ENCODE assay signal across 8 mouse cellular contexts in genomic region chr4:149564452-149565407, GRCm38 (mm10). TPM values are rescaled to one million over a fixed set of nuclear protein-coding genes. Genes with fewer than 3 reads are reported as not detected.
DNase-seq lines count a peak whose midpoint lies in the region; ATAC-seq lines count a peak whose summit lies in the region.

No protein-coding gene starts in this region.

- 44% methylated on average over 20 of the region's 20 CpGs for WGBS in intestine, embryonic 15.5 days
- WGBS in limb, embryonic 12.5 days, result 52% methylated on average over 20 of the region's 20 CpGs
- WGBS in neural tube, embryonic 12.5 days, result 44% methylated on average over 20 of the region's 20 CpGs

- peak overlapping the region; percentile 45 for H3K4me2 ChIP-seq in intestine, embryonic 15.5 days (replicated peaks)
- H3K4me2 ChIP-seq in limb, embryonic 12.5 days, result peak overlapping the region; percentile 17
- H3K4me2 ChIP-seq in neural tube, embryonic 12.5 days (replicated peaks), result peak overlapping the region; percentile 48

- DNase-seq in embryo, embryonic 10 days (ENCODE audit: low spot score), result peak; percentile 43
- DNase-seq in embryo, embryonic 9.5 days (ENCODE audit: extremely low spot score), result no peak
- DNase-seq in cerebellum, postnatal 14 days, result peak; percentile 93 to 96
- peak; percentile 56 to 76 for DNase-seq in gastrocnemius, postnatal 4 days (ENCODE audit: low spot score in 2 of 2)
- DNase-seq in spleen, adult 12 weeks (ENCODE audit: low spot score), result no peak

- no peak overlapping the region for H3K9ac ChIP-seq in intestine, embryonic 15.5 days
- no peak overlapping the region for H3K9ac ChIP-seq in limb, embryonic 12.5 days (replicated peaks)
- H3K9ac ChIP-seq in neural tube, embryonic 12.5 days, result 0 out of 2 replicates have a peak overlapping the region, but pooled peaks have one; percentile 29

- no peaks in the 10 kb centered on the region for H3K9me3 ChIP-seq in intestine, embryonic 15.5 days
- peaks cover 2% of the 10 kb centered on the region; the same call in 1 of the 2 replicates for H3K9me3 ChIP-seq in limb, embryonic 12.5 days
- H3K9me3 ChIP-seq in neural tube, embryonic 12.5 days, result peaks cover 5% of the 10 kb centered on the region; the same call in 1 of the 2 replicates

- H3K27me3 ChIP-seq in intestine, embryonic 15.5 days (replicated peaks), result no peaks in the 10 kb centered on the region
- H3K27me3 ChIP-seq in limb, embryonic 12.5 days, result no peaks in the 10 kb centered on the region
- no peaks in the 10 kb centered on the region for H3K27me3 ChIP-seq in neural tube, embryonic 12.5 days (replicated peaks)

- ATAC-seq in intestine, embryonic 15.5 days, result peak; percentile 75
- peak; percentile 63; the same call in 1 of the 2 replicates for ATAC-seq in limb, embryonic 12.5 days (ENCODE audit: insufficient number of reproducible peaks, insufficient read depth, low FRiP score, low TSS enrichment, low read depth)
- peak; percentile 76 for ATAC-seq in neural tube, embryonic 12.5 days (ENCODE audit: low FRiP score, low read depth)

- H3K27ac ChIP-seq in intestine, embryonic 15.5 days, result peak overlapping the region; percentile 77
- peak overlapping the region; percentile 77 for H3K27ac ChIP-seq in limb, embryonic 12.5 days
- H3K27ac ChIP-seq in neural tube, embryonic 12.5 days, result peak overlapping the region; percentile 83

- peaks cover 52% of the 10 kb centered on the region for H3K4me1 ChIP-seq in intestine, embryonic 15.5 days (replicated peaks)
- peaks cover 25% of the 10 kb centered on the region for H3K4me1 ChIP-seq in limb, embryonic 12.5 days (replicated peaks)
- H3K4me1 ChIP-seq in neural tube, embryonic 12.5 days, result peaks cover 44% of the 10 kb centered on the region

- no peak overlapping the region for H3K4me3 ChIP-seq in intestine, embryonic 15.5 days (replicated peaks)
- H3K4me3 ChIP-seq in limb, embryonic 12.5 days (replicated peaks), result no peak overlapping the region
- H3K4me3 ChIP-seq in neural tube, embryonic 12.5 days, result no peak overlapping the region

- 0 out of 2 replicates have a peak, but pooled peaks cover 4% of the 10 kb centered on the region for H3K36me3 ChIP-seq in intestine, embryonic 15.5 days
- H3K36me3 ChIP-seq in limb, embryonic 12.5 days, result peaks cover 28% of the 10 kb centered on the region
- H3K36me3 ChIP-seq in neural tube, embryonic 12.5 days, result peaks cover 5% of the 10 kb centered on the region; the same call in 1 of the 2 replicates

RNA-seq across cellular contexts. Expression of gene Clstn1, which starts 21.5 kb away (rescaled TPM):
- 10 to 100 TPM; 78.9 to 80.6 TPM for total RNA-seq in gastrocnemius, postnatal 4 days (2021)
- 40.9 and 42.4 TPM in 2 replicates for polyA plus RNA-seq in intestine, embryonic 15.5 days (2015; fragmentation: Nextera tagmentation; extraction: Ambion mirVana)
- polyA plus RNA-seq in limb, embryonic 12.5 days (2016; fragmentation: Nextera tagmentation; extraction: Ambion mirVana), result 64.3 and 65.3 TPM in 2 replicates
- 133 and 138 TPM in 2 replicates for polyA plus RNA-seq in neural tube, embryonic 12.5 days (2016; fragmentation: Nextera tagmentation; extraction: Ambion mirVana)

RNA-seq across cellular contexts. Expression of gene Ctnnbip1, which starts 46.7 kb away (rescaled TPM):
- 100 to 1,000 TPM in 1 of 2 experiments, 10 to 100 TPM in 1; 93.5 to 100 TPM for total RNA-seq in gastrocnemius, postnatal 4 days (2021)
- polyA plus RNA-seq in intestine, embryonic 15.5 days (2015; fragmentation: Nextera tagmentation; extraction: Ambion mirVana), result 41.7 and 43.8 TPM in 2 replicates
- polyA plus RNA-seq in limb, embryonic 12.5 days (2016; fragmentation: Nextera tagmentation; extraction: Ambion mirVana), result 92.3 and 94.8 TPM in 2 replicates
- 75.6 and 89.2 TPM in 2 replicates for polyA plus RNA-seq in neural tube, embryonic 12.5 days (2016; fragmentation: Nextera tagmentation; extraction: Ambion mirVana)

Comparison
In these comparisons a context has a peak if more than half of its experiments do, and no peak if none do; other contexts are left out.
1. DNase-seq: peak in embryo, embryonic 10 days (single experiment), cerebellum, postnatal 14 days (2 of 2) and gastrocnemius, postnatal 4 days (2 of 2); none in embryo, embryonic 9.5 days (single experiment) and spleen, adult 12 weeks (single experiment).
2. Peak in every context shown above with its lines, with median percentiles within 50 percentile points of each other: ATAC-seq, H3K27ac ChIP-seq and H3K4me2 ChIP-seq.